Mouse (Mus musculus) kidney, adult 2 months (tissue): ENCODE measurements around the gene Atp12a. TPM values are rescaled to one million over a fixed set of nuclear protein-coding genes. Genes with fewer than 3 reads are reported as not detected.

Experiments
- DNase-seq: peaks from one replicate; pipeline ENCODE4 v3.0.0; 2021
- H3K27ac ChIP-seq: fragments of 200-500 bp; 2 replicates; pipeline ENCODE4 v1.5.1; 2012; ENCODE audit warnings: low read depth, low read length, control low read depth, inconsistent platforms; ENCODE audit not compliant: insufficient read depth
- H3K27me3 ChIP-seq: fragments of 200-500 bp; replicated peaks from 2 replicates; pipeline ENCODE4 v1.6.1; 2012; ENCODE audit warnings: mild to moderate bottlenecking, moderate library complexity, low read length, inconsistent platforms; ENCODE audit not compliant: control insufficient read depth, insufficient read depth
- H3K36me3 ChIP-seq: fragments of 200-500 bp; 2 replicates; pipeline ENCODE4 v1.6.1; 2012; ENCODE audit warnings: mild to moderate bottlenecking, moderate library complexity, low read length, inconsistent platforms; ENCODE audit not compliant: control insufficient read depth, insufficient read depth
- H3K4me1 ChIP-seq: fragments of 200-500 bp; 2 replicates; pipeline ENCODE4 v1.6.1; 2011; ENCODE audit warnings: low read length; ENCODE audit not compliant: control insufficient read depth, insufficient read depth
- H3K4me3 ChIP-seq: fragments of 200-500 bp; 2 replicates; pipeline ENCODE4 v1.5.1; 2011; ENCODE audit warnings: mild to moderate bottlenecking, low read depth, low read length, control low read depth; ENCODE audit not compliant: insufficient read depth
- CTCF ChIP-seq: fragments of 200-500 bp; conservative IDR thresholded peaks from 2 replicates; pipeline ENCODE4 v1.5.1; 2011; ENCODE audit warnings: low read depth, mild to moderate bottlenecking, control low read depth, low read length, moderate library complexity, mixed read lengths; ENCODE audit not compliant: insufficient read depth, insufficient read length
- POLR2A ChIP-seq: fragments of 200-500 bp; IDR thresholded peaks from one replicate; pipeline ENCODE4 v1.6.1; 2011; ENCODE audit warnings: low read depth, low read length, control low read depth
- WGBS: fragments of 180-500 bp; shearing (Covaris S2); methylation state at CpG from one replicate; pipeline ENCODE4 v1.1.7; 2018; 5-methylcytosine and 5-hydroxymethylcytosine counted together
- polyA plus RNA-seq: library from polyadenylated mRNA; depleted of rRNA; stranded (reverse); fragments of >200 nt; gene quantifications from 2 replicates; pipeline ENCODE4 v1.2.3, GENCODE M21; 2012

The Atp12a gene
- polyA plus RNA-seq, 1 experiment, result 0.25 TPM

DNA sequence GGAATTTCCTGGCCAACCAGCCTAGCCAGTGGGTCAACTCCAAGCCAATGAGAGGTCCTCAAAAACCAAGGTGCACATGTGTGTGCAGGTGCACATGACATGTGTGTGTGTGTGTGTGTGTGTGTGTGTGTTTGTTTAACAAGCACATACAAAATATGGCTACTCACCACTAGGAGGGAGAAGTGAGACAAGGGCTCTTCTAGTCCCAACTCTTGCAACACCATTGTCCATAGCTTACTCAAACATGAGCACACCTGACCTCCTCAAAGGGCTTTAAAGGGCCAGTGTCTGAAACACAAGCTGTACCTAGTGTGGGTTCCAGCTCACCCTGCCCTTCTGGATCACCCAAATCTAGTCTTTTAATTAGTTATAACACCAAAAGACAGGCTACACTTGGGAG is 12.9 kb downstream of the Atp12a start:
- H3K4me3 ChIP-seq, result no peak overlapping the region
- H3K36me3 ChIP-seq, result no peaks in the 10 kb centered on the region
- no peaks in the 10 kb centered on the region for H3K4me1 ChIP-seq
- H3K27me3 ChIP-seq, result no peaks in the 10 kb centered on the region
- no peak for DNase-seq
- no peak overlapping the region for H3K27ac ChIP-seq
- TF ChIP-seq POLR2A (no peak), CTCF (no peak)

DNA sequence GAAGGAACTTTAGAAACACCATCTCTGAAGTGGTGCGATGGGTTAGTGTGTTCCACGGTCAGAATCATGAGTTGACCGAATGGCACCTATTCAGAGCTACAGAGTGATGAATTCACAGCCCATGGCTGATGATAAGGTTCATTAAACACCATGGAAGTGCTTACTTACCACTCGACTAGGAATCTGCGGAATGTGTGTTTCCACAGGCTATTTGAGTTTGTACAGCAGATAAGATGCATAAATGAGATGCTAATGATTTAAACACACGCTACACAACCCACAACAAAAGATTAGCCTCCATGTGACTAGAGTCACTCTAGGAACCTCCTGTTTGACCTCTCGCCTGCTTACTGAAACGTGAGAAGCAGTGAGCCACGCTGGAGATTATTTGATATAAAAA is 14.5 kb downstream of the Atp12a start:
- no peak overlapping the region for H3K27ac ChIP-seq
- H3K4me1 ChIP-seq, result no peaks in the 10 kb centered on the region
- no peak for TF ChIP-seq CTCF
- TF ChIP-seq POLR2A, result no peak
- WGBS, result 34% methylated on average over 9 of the region's 9 CpGs
- no peaks in the 10 kb centered on the region for H3K27me3 ChIP-seq
- DNase-seq, result peak; percentile 37
- H3K36me3 ChIP-seq, result no peaks in the 10 kb centered on the region
- H3K4me3 ChIP-seq, result no peak overlapping the region

DNA sequence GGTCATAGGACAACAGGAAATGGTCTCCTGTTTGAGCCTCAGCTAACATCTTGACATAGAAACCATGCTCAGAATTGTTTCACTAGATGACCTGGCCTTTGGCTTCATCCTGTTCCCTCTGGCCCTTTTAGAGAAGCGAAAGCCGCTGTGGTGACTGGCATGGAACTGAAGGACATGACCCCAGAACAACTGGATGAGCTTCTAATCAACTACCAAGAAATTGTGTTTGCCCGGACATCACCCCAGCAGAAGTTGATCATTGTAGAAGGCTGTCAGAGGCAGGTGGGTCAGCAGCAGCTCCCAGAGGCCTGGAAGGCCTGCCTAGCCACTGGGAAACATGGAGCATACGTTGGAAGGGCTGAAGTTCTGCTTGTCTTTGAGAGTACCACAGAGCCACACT is 17.5 kb downstream of the Atp12a start:
- DNase-seq, result peak; percentile 59
- WGBS, result 56% methylated on average over 4 of the region's 4 CpGs
- H3K27ac ChIP-seq, result no peak overlapping the region
- H3K4me1 ChIP-seq, result no peaks in the 10 kb centered on the region
- no peak for TF ChIP-seq CTCF
- no peak for TF ChIP-seq POLR2A
- no peaks in the 10 kb centered on the region for H3K36me3 ChIP-seq
- no peaks in the 10 kb centered on the region for H3K27me3 ChIP-seq
- no peak overlapping the region for H3K4me3 ChIP-seq

DNA sequence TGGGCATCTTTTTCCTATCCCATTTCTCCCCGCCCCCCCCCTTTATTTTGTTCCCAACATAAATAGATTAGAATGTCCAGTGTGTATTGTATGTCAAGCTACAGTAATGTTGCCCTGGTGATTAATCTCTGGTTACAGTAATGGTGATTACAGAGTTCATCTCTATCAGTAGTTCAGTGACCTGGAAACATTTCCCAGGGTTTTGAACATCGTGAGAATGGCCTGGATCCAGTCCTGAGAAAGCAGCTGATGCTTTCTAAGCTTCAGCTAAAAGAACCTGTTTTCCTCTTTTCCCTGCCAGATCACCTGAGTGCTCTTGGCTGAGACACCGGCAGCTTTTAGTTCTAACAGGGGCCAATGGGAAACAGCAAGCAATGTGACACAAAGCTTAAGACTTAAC is 25.4 kb downstream of the Atp12a start:
- Histone ChIP-seq H3K27ac (no peak overlapping the region), H3K4me1 (no peaks in the 10 kb centered on the region), H3K27me3 (no peaks in the 10 kb centered on the region), H3K4me3 (no peak overlapping the region), H3K36me3 (no peaks in the 10 kb centered on the region)
- TF ChIP-seq POLR2A (no peak), CTCF (no peak)
- DNase-seq, result peak; percentile 22
- 26% methylated on average over 3 of the region's 3 CpGs for WGBS

DNA sequence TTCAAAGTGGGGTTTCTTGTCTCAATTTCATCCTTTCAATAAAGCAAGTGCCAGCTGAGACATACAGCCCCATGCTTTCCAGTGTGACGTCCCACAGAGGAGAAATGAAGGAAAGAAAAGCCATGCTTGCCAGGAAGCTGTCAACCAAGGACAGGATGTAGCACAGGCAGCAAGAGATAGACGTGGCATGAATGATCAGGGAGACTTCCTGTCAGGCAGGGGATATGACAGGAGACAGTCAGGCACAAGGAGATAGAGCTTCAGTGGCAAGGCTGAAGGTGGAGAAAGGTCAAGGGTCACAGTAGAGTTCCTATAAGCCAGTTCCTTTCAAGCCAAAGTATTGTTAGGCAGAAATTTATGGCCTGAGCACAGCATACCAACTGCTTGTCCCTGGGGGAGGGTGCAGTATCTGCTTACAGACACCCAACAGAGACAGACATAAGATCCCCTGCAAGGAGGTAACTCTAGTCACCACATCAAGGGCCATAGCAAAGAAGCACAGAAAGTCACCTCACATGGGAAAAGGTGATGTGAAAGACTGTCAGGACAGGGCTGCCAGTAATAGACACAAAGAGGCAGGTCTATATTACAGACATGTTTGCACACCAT is 28.9 kb downstream of the Atp12a start:
- no peaks in the 10 kb centered on the region for H3K36me3 ChIP-seq
- WGBS, result 48% methylated on average over 2 of the region's 2 CpGs
- peak; percentile 27 for DNase-seq
- no peaks in the 10 kb centered on the region for H3K4me1 ChIP-seq
- no peak overlapping the region for H3K4me3 ChIP-seq
- H3K27me3 ChIP-seq, result no peaks in the 10 kb centered on the region
- no peak overlapping the region for H3K27ac ChIP-seq
- TF ChIP-seq CTCF, result no peak
- no peak for TF ChIP-seq POLR2A

DNA sequence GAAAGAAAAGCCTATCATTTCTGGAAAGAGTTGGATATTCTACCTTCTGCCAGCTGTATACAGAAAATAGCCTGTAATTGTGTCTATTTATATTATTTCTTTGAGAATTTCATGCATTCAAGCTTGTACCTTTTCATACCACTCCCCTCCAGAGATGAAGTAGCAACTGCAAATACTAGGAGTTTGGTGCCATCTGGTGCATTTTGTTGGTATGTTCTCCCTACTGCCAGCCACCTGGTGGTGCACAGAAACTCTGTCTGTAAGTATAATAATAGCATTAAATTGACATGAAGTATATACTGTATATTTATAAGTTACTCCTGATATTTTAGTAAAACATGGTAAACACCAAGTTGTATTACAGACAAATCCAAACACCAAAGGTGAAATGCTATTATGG is 33.1 kb downstream of the Atp12a start:
- H3K27me3 ChIP-seq, result no peaks in the 10 kb centered on the region
- H3K36me3 ChIP-seq, result no peaks in the 10 kb centered on the region
- H3K4me3 ChIP-seq, result no peak overlapping the region
- H3K27ac ChIP-seq, result no peak overlapping the region
- DNase-seq, result peak; percentile 50
- TF ChIP-seq CTCF (peak; percentile 61), POLR2A (no peak)
- no peaks in the 10 kb centered on the region for H3K4me1 ChIP-seq

DNA sequence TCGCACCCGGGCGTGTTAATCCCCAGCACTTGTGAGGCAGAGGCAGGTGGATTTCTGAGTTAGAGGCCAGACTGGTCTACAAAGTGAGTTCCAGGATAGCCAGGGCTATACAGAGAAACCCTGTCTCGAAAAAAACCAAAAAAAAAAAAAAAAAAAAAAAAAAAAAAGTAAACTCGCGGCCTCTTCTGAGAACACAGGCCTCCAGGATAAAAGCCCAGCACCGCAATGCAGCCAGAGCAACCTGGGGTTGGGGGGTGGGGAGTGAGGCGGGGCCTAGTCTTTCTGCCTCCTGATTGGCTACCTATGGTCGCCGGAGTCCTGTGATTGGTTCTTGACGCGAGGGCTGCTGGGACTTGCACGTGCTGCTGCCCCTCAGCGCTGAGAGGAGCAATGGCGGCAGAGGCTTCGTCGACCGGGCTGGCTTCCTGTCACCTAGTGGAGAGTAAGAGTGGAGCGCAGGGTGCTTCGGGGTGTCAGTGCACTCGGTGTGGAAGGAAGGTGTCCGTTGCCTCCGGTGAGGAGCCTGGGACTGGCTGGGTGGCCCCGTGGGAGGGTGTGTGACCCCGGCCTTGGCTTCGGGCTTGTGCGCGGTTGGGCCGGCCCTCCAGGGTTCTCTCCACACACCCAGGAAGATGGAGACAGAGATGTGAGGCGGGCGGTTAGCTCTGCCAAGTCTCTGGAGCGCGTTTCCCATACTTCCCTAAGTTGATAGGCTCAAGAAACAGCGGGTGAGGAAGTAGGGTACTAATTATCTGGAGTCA is 37.6 kb downstream of the Atp12a start, which contains the start of gene Rnf17:
TSS of gene Rnf17 (plus strand) at position 271 of the 761 bp plus-strand sequence.
- H3K27ac ChIP-seq, result no peak within 1 kb of the TSS
- TF ChIP-seq POLR2A, result no peak
- TF ChIP-seq CTCF, result no peak
- no peaks in the 10 kb centered on the region for H3K36me3 ChIP-seq
- no peaks in the 10 kb centered on the region for H3K27me3 ChIP-seq
- no peak for DNase-seq
- H3K4me1 ChIP-seq, result no peaks in the 10 kb centered on the region
- WGBS, result 86% methylated on average over 34 of the region's 34 CpGs
- no peak within 1 kb of the TSS for H3K4me3 ChIP-seq
